Mouse (Mus musculus) heart, adult 2 months (tissue): ENCODE results near the gene Farsa.

ENCODE experiments used
- CTCF ChIP-seq: fragments of 200-600 bp; IDR thresholded peaks from 2 replicates; pipeline ENCODE4 v1.8.1; 2022; ENCODE audit warnings: antibody characterized with exemption, mild to moderate bottlenecking, moderate library complexity
- POLR2A ChIP-seq: fragments of 200-500 bp; IDR thresholded peaks from 2 replicates; pipeline ENCODE4 v1.6.1; 2011; ENCODE audit warnings: mild to moderate bottlenecking, low read depth, low read length, control low read depth; ENCODE audit not compliant: insufficient read depth

DNA sequence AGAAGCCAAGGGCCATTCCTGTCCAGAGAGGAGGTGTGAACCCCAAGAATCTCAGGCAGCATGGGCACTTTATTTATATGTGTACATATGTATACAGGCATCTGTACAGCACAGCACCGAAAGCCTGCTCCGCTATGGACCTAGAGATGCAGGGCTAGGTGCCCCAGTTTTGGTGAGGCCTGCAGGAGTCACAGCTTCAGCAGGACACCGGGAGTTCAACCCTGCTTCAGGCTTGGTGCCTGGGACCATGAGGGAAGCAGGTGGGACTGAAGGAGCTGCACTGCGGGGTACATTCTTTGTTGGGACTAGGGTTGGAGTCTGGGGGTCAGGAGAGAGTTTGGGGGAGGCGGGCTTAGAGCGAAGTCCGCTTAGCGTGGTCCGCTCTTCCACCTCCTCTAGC, 55.1 kb downstream of the Farsa start:
- no peak for TF ChIP-seq POLR2A
- TF ChIP-seq CTCF, result no peak
